Mouse (Mus musculus): Measurements from ENCODE around the gene Wdr17.

The Wdr17 gene

DNA sequence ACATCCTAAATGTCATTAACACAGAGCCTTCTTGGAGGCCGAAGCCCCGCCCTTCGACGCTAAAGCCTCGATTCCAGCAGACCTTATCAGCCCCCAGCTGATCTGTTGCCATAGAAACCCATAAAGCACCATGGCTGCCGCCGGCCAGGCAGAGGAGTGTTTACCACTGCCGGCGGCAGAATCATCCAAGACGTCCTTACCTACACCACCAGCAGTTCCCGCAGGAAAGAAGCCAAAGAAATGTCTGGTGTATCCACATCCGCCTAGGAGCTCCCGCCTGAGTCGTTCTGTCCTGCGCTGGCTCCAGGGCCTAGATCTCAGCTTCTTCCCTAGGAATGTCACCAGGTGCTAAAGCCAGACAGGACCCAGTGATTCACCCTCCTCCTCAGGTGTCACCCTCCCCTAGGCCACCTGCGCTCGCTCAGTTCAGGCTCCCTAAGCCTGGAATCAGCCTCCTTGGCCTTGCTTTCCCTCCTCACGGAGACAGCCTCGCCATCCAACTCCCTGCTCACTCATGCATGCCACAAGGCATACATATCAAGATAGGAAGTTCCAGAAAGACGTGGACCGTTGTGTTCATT lies 286.2 kb downstream of the Wdr17 start, which contains the start of gene Spata4:
Gene Spata4, plus strand, starts transcription at position 111 of the 581 bp plus-strand sequence.
- DNase-seq (ENCODE audit: low read depth in 1 of 2, low spot score in 2 of 2): no peak

- DNase-seq (ENCODE audit: low read depth in 1 of 2, low spot score in 2 of 2): no peak
These were observed 289.6 kb downstream of the Wdr17 start for GRCm38 (mm10) chr8:54597386-54597785.

DNA sequence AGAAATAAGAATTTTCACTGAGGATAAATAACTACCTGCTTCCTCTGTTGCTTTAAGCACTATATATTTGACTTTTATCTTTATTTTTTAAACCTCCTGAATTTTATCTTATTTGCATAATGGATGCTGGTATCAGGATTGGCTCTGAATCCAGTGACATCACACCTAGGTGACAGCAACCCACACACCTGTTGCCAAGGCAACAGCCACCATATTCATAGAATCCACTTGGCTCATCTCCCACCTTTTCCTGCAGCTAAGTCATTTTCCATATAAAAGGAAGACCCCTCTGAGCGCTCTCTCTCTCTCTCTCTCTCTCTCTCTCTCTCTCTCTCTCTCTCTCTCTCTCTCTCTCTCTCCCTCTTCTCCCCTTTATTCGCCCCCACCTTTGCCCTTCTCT lies 290.0 kb downstream of the Wdr17 start:
- DNase-seq (ENCODE audit: low read depth in 1 of 2, low spot score in 2 of 2): no peak

DNA sequence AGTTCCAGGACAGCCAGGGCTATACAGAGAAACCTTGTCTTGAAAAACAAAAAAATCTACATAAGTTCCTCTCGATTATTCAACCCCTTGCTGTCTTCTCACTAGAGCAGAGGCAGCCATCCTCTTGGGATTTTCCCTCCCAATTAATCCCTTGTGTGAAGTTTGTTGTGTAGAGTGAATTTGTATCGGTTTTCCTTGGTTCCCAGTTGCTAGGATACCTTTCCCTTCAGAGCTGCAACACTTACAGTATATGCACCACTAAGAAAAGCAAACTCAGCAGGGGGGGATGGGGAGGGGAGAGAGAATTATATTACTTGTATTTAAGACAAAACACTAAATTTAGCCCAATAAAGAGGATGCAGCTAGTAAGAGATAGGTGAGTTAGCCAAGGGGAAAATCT lies 290.9 kb downstream of the Wdr17 start:
- DNase-seq (ENCODE audit: low read depth in 1 of 2, low spot score in 2 of 2): no peak

DNA sequence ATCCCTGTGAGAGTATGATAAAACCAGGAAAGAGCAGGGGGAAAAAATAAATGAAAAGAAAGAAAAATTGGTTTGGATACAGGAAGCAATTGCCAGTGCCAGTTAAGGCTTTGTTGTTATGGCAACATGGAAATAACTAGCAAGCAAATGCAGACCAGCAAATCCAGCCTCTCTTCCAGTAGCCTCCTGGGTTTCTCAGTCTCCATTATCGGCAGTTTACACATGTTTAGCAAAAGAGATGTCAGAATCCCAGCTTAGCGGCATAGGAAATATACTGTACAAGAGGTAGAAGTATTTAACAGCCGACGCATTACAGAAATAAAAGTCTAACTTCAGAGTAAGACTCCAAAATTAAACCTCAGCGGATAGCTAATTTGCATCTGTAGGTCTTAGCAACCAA lies 292.4 kb downstream of the Wdr17 start:
- DNase-seq (ENCODE audit: low read depth in 1 of 2, low spot score in 2 of 2): no peak

DNA sequence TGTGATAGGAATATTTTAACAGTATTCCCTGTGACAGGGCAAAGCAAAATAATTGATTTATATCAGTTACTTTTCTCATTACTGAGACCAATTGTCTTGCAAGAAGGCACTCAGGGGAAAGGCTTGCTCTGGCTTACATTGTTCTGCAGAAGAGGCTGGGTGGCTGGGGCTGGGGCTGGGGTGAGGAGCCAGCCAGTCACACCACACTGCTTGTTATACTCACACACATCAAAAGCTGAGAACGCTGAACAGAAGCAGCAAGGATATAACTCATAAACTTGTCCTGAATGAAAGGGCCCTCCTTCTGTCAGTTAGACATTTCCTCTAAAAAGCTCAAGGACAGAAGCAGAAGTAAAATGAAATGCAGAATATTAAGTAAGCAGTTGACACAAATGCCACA lies 304.1 kb downstream of the Wdr17 start:
- no peak for DNase-seq (ENCODE audit: low read depth in 1 of 2, low spot score in 2 of 2)

GRCm38 (mm10) chr8:54581436-54581835 lies 305.5 kb downstream of the Wdr17 start:
- no peak for DNase-seq (ENCODE audit: low read depth in 1 of 2, low spot score in 2 of 2)

Measured in monocyte, adult 2 months (primary cell).